Mouse (Mus musculus) thymus, postnatal 14 days (tissue): ENCODE measurements at regions not wholly inside any gene's neighbourhood (a gene's known extent, or its start where the extent isn't known, plus 50 kb on each side); places are given as distances from the start of the nearest gene placed in this dataset.

Experiments
- DNase-seq: peaks from one replicate; pipeline ENCODE4 v3.0.0; 2021

DNA sequence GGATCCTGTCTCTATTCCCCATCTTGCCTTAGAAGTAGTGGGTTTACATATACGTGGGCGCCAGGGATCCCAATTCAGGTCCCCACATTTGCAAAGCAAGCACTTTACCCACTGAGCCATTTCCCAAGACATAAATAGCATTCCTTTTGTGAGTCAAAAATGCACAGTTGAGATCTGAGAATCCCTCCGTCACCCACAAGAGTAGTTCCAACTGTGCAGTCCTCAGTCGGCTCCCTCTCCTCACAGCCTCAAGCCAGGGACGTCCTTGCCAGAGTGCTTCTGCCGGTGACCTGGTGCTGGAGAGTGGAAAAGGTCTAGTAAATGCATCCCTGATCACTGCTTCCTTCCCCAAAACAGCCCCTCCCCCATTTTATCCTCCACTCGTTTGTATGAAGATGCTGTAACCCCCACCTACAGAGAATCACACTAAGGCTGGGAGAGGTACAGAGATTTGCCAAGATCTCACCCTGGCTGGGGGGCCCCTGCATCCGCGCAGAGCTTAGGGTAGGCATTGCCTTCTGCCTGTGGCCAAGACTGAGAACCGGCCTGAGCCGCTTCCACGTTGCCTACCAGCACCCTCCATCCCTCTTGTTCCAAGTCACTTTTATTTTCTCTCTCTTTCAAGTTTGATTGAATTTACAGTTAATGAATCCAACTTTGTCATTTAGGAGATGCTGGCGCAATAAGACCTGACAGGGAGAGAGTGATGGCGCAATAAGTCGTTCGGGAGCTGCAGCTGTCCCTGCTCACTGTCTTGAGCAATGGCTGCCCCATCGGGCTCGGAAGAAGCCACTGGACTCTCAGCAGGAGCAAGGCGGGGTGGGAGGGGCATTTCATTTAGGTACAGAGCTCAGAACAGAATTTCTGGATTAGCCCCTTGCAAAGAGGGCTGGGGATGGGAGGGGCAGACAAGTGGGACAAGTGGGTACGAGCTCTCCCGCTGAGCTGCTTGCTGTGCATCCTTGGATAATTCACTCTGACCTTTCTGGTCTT, 74.5 kb upstream of the Zfp618 start:
- no peak for DNase-seq

- DNase-seq, result no peak
Observed at GRCm38 (mm10) chr4:62912891-62913290, 52.5 kb upstream of the Zfp618 start.
